Mouse (Mus musculus): ENCODE data around the gene Nacc2. TPM values are rescaled to one million over a fixed set of nuclear protein-coding genes. Genes with fewer than 3 reads are reported as not detected.
A peak's percentile ranks its signal among the peaks of the same experiment; 100 is the strongest.

Nacc2 gene
- polyA plus RNA-seq (2021): 37.0 TPM

DNA sequence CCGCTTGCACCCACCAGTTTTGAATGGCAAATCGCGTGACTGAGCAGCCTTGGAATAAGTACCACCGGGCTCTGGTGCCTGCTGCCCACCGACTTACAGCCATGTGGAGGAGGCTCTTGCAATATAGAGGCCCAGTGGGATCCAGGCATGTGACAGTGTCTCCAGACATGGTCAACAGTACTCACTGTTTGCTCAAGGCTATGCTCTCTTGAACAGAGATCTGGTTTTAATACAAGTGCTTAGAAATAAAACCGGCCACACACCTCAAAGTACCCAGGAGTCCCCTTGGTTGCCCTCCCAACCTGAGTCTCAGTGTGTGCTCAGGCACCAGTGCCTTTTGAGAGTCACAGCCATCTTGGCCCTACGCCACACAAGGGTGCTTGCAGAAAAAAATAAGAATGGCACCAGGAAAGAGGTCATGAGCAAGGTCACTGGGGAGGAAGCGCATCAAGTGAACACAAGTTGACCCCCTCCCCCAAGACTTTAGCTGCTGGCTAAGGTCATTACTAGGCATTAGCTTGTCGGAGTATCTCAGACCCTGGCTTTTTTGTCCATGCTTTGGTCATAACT, at the start of gene Nacc2:
TSS of gene Nacc2 (minus strand) at position 142 of the 570 bp plus-strand sequence.
- in situ Hi-C loops (cut with MboI; ENCODE audit: low pct_unique_long_range_greater_than_20kb): no loop called here
- TF ChIP-seq CTCF (IDR thresholded peaks at IDR 0.05): no peak
- ChIA-PET CTCF (no interaction called here), POLR2A (interaction anchor here (1.2 kb wide), 1 partner anchor 10 kb away, joined by 5 read pairs; no protein-coding TSS in a partner anchor)
- DNase-seq (ENCODE audit: low read depth, low spot score): no peak
- ATAC-seq: no peak
- H3K27me3 ChIP-seq: no peaks in the 10 kb centered on the region

DNA sequence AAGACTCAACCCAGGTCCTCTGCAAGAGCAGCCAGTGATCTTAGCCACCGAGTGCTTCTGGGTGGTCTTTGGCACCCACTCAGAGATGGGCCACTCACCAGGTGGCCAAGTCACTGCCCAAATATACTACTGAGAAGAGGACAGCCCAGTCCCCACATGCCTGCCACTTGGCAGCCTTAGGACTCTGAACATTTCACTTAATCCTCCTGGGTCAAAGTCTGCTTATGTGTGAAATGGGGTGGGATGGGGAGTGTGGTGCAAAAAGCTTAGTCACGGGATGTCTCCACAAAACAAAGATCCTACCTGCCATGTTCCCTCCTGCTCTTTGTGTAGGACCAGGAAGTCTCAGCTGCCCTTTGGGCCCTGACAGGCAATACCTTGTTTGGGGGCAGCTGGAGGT, 49.1 kb upstream of the Nacc2 start:
- H3K27me3 ChIP-seq: peaks cover 18% of the 10 kb centered on the region
- TF ChIP-seq CTCF (IDR thresholded peaks at IDR 0.05): no peak
- CTCF ChIA-PET: no interaction called here

DNA sequence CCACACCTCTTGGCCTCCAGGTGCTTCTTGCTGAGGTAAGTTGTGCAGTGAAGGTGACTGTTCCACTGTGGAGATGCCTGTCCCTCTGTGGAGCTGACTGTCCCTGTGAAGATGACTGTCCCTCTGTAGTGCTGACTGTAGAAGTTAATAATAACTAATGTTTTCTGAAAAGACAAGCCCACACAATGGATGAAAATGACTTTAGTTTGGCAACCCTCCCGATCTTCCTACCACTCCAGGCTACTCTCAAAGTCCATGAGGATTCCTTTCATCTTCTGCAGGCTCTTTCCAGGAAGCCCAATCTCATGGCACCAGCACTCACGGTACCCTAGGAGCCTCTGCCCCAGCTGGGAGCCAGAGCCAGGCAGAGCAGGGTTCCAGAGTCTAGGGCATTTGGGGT, 47.4 kb upstream of the Nacc2 start:
- H3K27me3 ChIP-seq: peaks cover 18% of the 10 kb centered on the region
- in situ Hi-C loops (cut with MboI; ENCODE audit: low pct_unique_long_range_greater_than_20kb): no loop called here
- DNase-seq (ENCODE audit: low read depth, low spot score): no peak
- TF ChIP-seq CTCF (IDR thresholded peaks at IDR 0.05): no peak
- POLR2A ChIA-PET: no interaction called here
- CTCF ChIA-PET: no interaction called here
- no peak for ATAC-seq

More for the DNA sequence above, 49.1 kb upstream of the Nacc2 start:
- no peak for ATAC-seq
- in situ Hi-C loops (cut with MboI; ENCODE audit: low pct_unique_long_range_greater_than_20kb): no loop called here
- no peak for DNase-seq (ENCODE audit: low read depth, low spot score)
- POLR2A ChIA-PET: interaction anchor here (0.6 kb wide), 1 partner anchor 484 kb away, joined by 3 read pairs; no protein-coding TSS in a partner anchor

DNA sequence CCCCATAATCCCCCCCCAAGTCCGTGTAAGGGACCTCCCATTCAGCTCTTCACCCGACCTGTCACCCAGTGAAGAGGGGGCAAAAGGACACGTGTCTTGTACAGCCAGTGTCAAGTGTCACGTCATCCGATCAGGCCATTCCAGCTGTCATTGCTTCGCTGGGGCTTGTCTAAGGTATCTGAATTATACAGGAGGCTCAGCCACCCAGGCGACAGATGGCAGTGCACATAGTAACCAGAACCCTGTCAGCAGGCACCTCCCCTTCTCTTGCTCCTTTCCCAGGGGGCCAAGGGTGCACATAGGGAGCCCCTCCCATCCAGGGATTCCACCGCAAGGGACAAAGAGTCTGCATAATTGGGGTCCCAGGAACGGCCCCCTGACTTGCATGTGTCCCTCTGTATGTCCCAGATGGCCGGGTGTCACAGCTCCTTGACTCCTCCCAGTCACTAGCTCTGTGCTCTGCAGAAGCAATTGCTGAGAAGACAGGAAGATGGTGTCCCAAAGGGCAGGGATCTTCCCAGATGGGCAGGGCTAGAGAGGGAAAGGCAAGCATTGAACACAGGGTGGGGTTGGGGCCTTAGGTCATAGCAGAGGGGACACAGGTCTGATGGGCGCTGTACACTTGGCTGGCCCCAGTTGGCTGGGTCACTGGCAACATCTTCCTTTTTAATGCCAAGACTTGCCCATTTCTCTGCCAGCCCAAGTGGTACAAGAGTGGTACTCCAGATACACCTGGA, 46.0 kb upstream of the Nacc2 start:
- POLR2A ChIA-PET: no interaction called here
- in situ Hi-C loops (cut with MboI; ENCODE audit: low pct_unique_long_range_greater_than_20kb): no loop called here
- CTCF ChIA-PET: interaction anchor here (3.3 kb wide), 1 partner anchor 13 kb away, joined by 13 read pairs; no protein-coding TSS in a partner anchor
- no peak for DNase-seq (ENCODE audit: low read depth, low spot score)
- no peak for TF ChIP-seq CTCF (IDR thresholded peaks at IDR 0.05)
- peaks cover 18% of the 10 kb centered on the region for H3K27me3 ChIP-seq
- ATAC-seq: no peak

DNA sequence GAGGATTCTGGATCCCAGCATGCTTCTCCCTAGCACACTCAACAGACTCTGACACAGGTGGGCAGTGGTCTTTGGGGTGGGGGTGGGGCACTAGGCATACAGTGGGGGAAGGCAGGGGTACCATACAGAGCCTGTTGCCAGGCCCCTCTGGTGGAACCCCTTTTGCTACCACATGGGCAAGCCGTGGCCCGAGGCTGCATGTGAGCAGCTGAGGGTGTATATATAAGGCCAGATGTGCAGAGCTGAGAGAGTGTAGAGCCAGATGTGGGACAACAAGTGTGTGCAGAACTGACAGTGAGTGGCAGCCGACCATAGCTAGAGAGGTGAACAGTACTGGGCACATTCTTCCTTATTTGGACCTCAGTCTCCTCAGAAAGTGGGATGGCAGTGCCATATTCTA, 43.9 kb upstream of the Nacc2 start:
- DNase-seq (ENCODE audit: low read depth, low spot score) (no peak), ATAC-seq (no peak)
- peaks cover 18% of the 10 kb centered on the region for H3K27me3 ChIP-seq
- in situ Hi-C loops (cut with MboI; ENCODE audit: low pct_unique_long_range_greater_than_20kb): no loop called here
- TF ChIP-seq CTCF (IDR thresholded peaks at IDR 0.05): no peak
- POLR2A ChIA-PET: no interaction called here
- CTCF ChIA-PET: interaction anchor here (1.5 to 3.3 kb wide), 2 partner anchors 11 to 107 kb away, joined by 6 to 13 read pairs; no protein-coding TSS in a partner anchor

DNA sequence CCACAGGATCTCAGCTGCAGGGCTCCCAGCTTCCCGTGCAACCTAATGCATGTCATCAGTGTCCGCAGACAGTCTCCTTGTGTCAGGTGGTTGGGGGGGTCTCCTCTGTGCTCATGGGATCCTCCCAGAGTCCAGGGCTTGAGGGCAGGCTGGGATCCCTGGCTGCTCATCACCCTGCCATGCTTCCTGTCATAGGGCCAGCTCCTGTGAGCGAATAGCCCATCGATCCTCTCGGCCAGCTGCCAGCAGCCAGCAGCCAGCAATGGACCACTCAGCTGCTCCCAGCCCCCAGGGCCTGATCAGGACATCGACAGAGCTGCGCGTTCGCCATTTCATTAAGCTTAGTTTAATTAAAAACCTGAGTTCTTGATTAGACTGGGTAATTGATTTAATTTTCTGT, 35.0 kb upstream of the Nacc2 start:
- in situ Hi-C loops (cut with MboI; ENCODE audit: low pct_unique_long_range_greater_than_20kb): loop anchor here (5.0 kb wide), 2 partner anchors 119 to 414 kb away; no protein-coding TSS in a partner anchor
- ChIA-PET CTCF (interaction anchor here (3.8 kb wide), 1 partner anchor 10 kb away, joined by 13 read pairs; no protein-coding TSS in a partner anchor), POLR2A (no interaction called here)
- TF ChIP-seq CTCF (IDR thresholded peaks at IDR 0.05): no peak
- H3K27me3 ChIP-seq: no peaks in the 10 kb centered on the region
- ATAC-seq (no peak), DNase-seq (ENCODE audit: low read depth, low spot score) (no peak)

DNA sequence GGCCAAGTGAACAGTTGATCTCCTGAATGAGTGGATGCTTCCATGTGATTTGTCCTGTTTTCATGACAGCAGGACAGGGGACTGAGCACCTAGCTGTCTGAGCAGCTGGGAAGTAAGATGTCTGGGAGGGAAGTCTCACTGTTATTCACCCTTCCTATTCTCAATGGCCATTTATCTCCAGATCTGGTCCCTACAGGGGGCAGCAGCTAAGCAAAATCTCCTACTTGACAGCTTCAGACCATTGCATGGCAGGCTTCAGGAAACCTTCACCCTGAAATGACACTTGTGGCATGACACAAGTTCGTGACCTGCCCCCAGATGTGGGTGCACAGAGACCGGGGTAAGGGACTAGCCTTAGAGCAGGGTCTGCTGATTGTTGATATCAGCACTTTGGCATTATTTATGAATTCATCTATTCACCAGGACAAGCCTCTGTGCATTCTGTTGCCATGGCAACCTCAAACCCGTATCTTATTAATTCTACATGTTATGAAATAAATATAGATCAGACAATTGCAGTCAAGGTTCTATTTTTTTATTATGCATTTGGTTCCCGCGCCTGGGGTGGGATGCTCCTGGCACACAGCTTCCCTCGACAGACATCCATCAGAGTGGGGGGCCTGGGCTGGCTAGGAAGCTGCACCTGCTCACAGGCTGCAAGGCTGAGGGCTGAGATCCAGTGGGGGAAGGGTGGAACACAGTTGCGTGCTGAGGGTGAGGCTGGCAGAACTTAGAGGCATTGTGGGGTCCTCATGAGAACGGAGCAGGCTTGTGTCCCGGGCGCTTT, 33.4 kb upstream of the Nacc2 start:
- H3K27me3 ChIP-seq: no peaks in the 10 kb centered on the region
- in situ Hi-C loops (cut with MboI; ENCODE audit: low pct_unique_long_range_greater_than_20kb): loop anchor here (5.0 kb wide), 2 partner anchors 121 to 416 kb away; no protein-coding TSS in a partner anchor
- ATAC-seq: no peak
- POLR2A ChIA-PET: no interaction called here
- no peak for TF ChIP-seq CTCF (IDR thresholded peaks at IDR 0.05)
- CTCF ChIA-PET: interaction anchor here (3.8 kb wide), 1 partner anchor 12 kb away, joined by 13 read pairs; no protein-coding TSS in a partner anchor
- no peak for DNase-seq (ENCODE audit: low read depth, low spot score)

DNA sequence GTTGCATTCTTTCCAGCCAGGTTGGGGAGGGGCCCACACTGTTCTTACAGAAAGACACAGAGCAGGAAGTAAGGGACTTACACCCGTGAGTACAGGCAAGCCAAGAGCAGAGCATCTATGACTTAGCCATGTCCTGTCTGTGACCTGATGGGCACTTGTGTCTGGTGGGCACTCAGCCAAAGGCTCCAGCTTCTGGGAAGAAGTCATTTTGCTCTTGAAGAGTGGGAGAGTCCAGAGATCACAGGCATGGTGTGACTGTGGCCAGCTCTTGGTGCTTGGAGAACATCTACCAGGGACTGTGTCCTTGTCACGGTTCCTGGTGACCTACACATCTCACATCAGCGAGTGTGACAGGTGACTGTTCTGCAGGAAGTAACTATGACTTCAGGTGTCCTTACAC, 32.7 kb upstream of the Nacc2 start:
- DNase-seq (ENCODE audit: low read depth, low spot score): no peak
- CTCF ChIA-PET: interaction anchor here (3.8 kb wide), 1 partner anchor 13 kb away, joined by 13 read pairs; no protein-coding TSS in a partner anchor
- no peak for TF ChIP-seq CTCF (IDR thresholded peaks at IDR 0.05)
- in situ Hi-C loops (cut with MboI; ENCODE audit: low pct_unique_long_range_greater_than_20kb): loop anchor here (5.0 kb wide), 2 partner anchors 122 to 417 kb away; no protein-coding TSS in a partner anchor
- POLR2A ChIA-PET: no interaction called here
- no peak for ATAC-seq
- H3K27me3 ChIP-seq: no peaks in the 10 kb centered on the region

DNA sequence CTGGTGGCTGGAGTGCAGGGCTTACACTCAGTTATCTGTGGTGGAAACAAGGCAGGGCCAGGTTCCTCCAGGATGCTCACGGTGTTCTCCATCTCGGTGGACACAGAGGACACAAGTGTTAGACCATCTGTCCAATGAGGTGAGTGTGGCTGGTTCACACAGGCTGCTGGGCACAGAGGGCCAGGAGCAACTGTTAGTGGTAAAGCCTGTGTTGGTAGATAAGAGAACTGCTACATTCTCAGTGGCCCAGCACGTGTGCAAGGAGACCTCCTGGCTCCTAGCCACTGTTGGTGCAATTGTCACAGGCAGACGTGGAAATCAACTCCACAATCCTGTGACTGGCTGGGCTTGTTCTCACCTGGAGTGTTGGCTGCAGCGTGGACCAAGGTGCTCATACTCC, 31.6 kb upstream of the Nacc2 start:
- POLR2A ChIA-PET: no interaction called here
- in situ Hi-C loops (cut with MboI; ENCODE audit: low pct_unique_long_range_greater_than_20kb): no loop called here
- no peaks in the 10 kb centered on the region for H3K27me3 ChIP-seq
- ATAC-seq (no peak), DNase-seq (ENCODE audit: low read depth, low spot score) (no peak)
- CTCF ChIA-PET: interaction anchor here (0.6 to 3.8 kb wide), 9 partner anchors 9 to 163 kb away, joined by 3 to 13 read pairs (median 3); no protein-coding TSS in a partner anchor
- no peak for TF ChIP-seq CTCF (IDR thresholded peaks at IDR 0.05)

DNA sequence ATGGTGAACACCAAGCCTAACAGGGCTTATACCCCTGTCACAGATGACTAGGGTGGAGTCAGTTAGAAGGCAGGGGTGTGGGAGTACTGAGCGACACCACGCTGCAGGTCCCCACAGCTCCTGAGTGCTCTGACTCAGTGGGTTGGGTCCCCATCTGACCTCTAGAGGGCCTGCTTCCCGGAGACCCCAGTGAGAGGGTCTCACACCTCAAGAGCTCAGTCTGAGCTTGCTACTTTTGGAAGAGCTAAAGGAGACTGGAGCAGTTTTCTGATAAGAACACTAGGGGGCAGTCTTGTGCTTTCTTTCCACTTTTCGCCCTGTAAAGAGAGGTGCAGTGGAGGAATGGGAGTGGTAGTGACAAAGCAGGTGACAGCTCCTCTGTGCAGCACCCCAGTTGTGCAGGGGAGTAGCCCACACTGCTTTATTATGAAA, 30.9 kb upstream of the Nacc2 start:
- in situ Hi-C loops (cut with MboI; ENCODE audit: low pct_unique_long_range_greater_than_20kb): no loop called here
- ChIA-PET CTCF (interaction anchor here (0.6 to 3.8 kb wide), 16 partner anchors 10 to 163 kb away, joined by 3 to 13 read pairs (median 4); no protein-coding TSS in a partner anchor), POLR2A (no interaction called here)
- no peaks in the 10 kb centered on the region for H3K27me3 ChIP-seq
- no peak for DNase-seq (ENCODE audit: low read depth, low spot score)
- no peak for ATAC-seq
- TF ChIP-seq CTCF (IDR thresholded peaks at IDR 0.05): peak; percentile 79

Measured in Patski (cell line).